Mouse (Mus musculus): Measurements from ENCODE around the gene Rarres2. TPM values are rescaled to one million over a fixed set of nuclear protein-coding genes. Genes with fewer than 3 reads are reported as not detected.

The Rarres2 gene
- 0.51 and 1.3 TPM in 2 replicates for polyA plus RNA-seq (2016; fragmentation: Nextera tagmentation; extraction: Ambion mirVana)

GRCm38 (mm10) chr6:48572572-48573061 is at the start of gene Rarres2:
Rarres2 (minus strand) TSS chr6:48572789.
- H3K4me3 ChIP-seq: no peak within 1 kb of the TSS
- no peaks in the 10 kb centered on the region for H3K27me3 ChIP-seq (ENCODE audit: low read depth, poor library complexity, severe bottlenecking)
- peaks cover 5% of the 10 kb centered on the region; the same call in 1 of the 2 replicates for H3K4me1 ChIP-seq
- no peaks in the 10 kb centered on the region for H3K9me3 ChIP-seq (replicated peaks)
- no peak within 1 kb of the TSS for H3K27ac ChIP-seq (replicated peaks)
- DNase-seq (ENCODE audit: low spot score): no peak
- peaks cover 27% of the 10 kb centered on the region for H3K36me3 ChIP-seq
- 47% methylated on average over 6 of the region's 6 CpGs for WGBS

- Histone ChIP-seq H3K9me3 (replicated peaks) (no peaks in the 10 kb centered on the region), H3K27me3 (ENCODE audit: low read depth, poor library complexity, severe bottlenecking) (no peaks in the 10 kb centered on the region), H3K36me3 (peaks cover 54% of the 10 kb centered on the region), H3K4me1 (no peaks in the 10 kb centered on the region), H3K4me3 (no peak overlapping the region), H3K27ac (replicated peaks) (no peak overlapping the region)
- WGBS: 92% methylated on average over 30 of the region's 30 CpGs
- DNase-seq (ENCODE audit: low spot score): no peak
Observed at GRCm38 (mm10) chr6:48620031-48620430, 47.4 kb upstream of the Rarres2 start.

- Histone ChIP-seq H3K27me3 (ENCODE audit: low read depth, poor library complexity, severe bottlenecking) (no peaks in the 10 kb centered on the region), H3K4me3 (no peak overlapping the region), H3K4me1 (no peaks in the 10 kb centered on the region), H3K36me3 (peaks cover 52% of the 10 kb centered on the region), H3K27ac (replicated peaks) (no peak overlapping the region), H3K9me3 (replicated peaks) (no peaks in the 10 kb centered on the region)
- WGBS: 92% methylated on average over 5 of the region's 5 CpGs
- DNase-seq (ENCODE audit: low spot score): no peak
Observed at GRCm38 (mm10) chr6:48614756-48615155, 42.2 kb upstream of the Rarres2 start.

GRCm38 (mm10) chr6:48613464-48613863 is 40.9 kb upstream of the Rarres2 start:
- 93% methylated on average over 4 of the region's 4 CpGs for WGBS
- DNase-seq (ENCODE audit: low spot score): no peak

GRCm38 (mm10) chr6:48610657-48611056 is 38.1 kb upstream of the Rarres2 start:
- DNase-seq (ENCODE audit: low spot score): no peak
- WGBS: 87% methylated on average over 3 of the region's 3 CpGs

More at GRCm38 (mm10) chr6:48613464-48613863, 40.9 kb upstream of the Rarres2 start:
- no peak overlapping the region for H3K27ac ChIP-seq (replicated peaks)
- H3K9me3 ChIP-seq (replicated peaks): no peaks in the 10 kb centered on the region
- no peaks in the 10 kb centered on the region for H3K4me1 ChIP-seq
- no peak overlapping the region for H3K4me3 ChIP-seq
- peaks cover 41% of the 10 kb centered on the region for H3K36me3 ChIP-seq
- no peaks in the 10 kb centered on the region for H3K27me3 ChIP-seq (ENCODE audit: low read depth, poor library complexity, severe bottlenecking)

GRCm38 (mm10) chr6:48609512-48609911 is 36.9 kb upstream of the Rarres2 start:
- H3K4me3 ChIP-seq: no peak overlapping the region
- peaks cover 26% of the 10 kb centered on the region for H3K36me3 ChIP-seq
- 58% methylated on average over 7 of the region's 7 CpGs for WGBS
- no peak for DNase-seq (ENCODE audit: low spot score)
- H3K27ac ChIP-seq (replicated peaks): no peak overlapping the region
- H3K4me1 ChIP-seq: no peaks in the 10 kb centered on the region
- H3K9me3 ChIP-seq (replicated peaks): no peaks in the 10 kb centered on the region
- H3K27me3 ChIP-seq (ENCODE audit: low read depth, poor library complexity, severe bottlenecking): no peaks in the 10 kb centered on the region

More at GRCm38 (mm10) chr6:48610657-48611056, 38.1 kb upstream of the Rarres2 start:
- no peaks in the 10 kb centered on the region for H3K4me1 ChIP-seq
- no peaks in the 10 kb centered on the region for H3K9me3 ChIP-seq (replicated peaks)
- no peak overlapping the region for H3K27ac ChIP-seq (replicated peaks)
- peaks cover 25% of the 10 kb centered on the region for H3K36me3 ChIP-seq
- H3K27me3 ChIP-seq (ENCODE audit: low read depth, poor library complexity, severe bottlenecking): no peaks in the 10 kb centered on the region
- no peak overlapping the region for H3K4me3 ChIP-seq

GRCm38 (mm10) chr6:48608124-48608523 is 35.5 kb upstream of the Rarres2 start:
- Histone ChIP-seq H3K36me3 (peaks cover 12% of the 10 kb centered on the region), H3K4me3 (no peak overlapping the region), H3K27ac (replicated peaks) (no peak overlapping the region), H3K9me3 (replicated peaks) (no peaks in the 10 kb centered on the region), H3K27me3 (ENCODE audit: low read depth, poor library complexity, severe bottlenecking) (no peaks in the 10 kb centered on the region), H3K4me1 (no peaks in the 10 kb centered on the region; the same call in 1 of the 2 replicates)
- DNase-seq (ENCODE audit: low spot score): no peak
- 84% methylated on average over 2 of the region's 2 CpGs for WGBS

GRCm38 (mm10) chr6:48602080-48602741 is 29.6 kb upstream of the Rarres2 start:
- no peak for DNase-seq (ENCODE audit: low spot score)
- peaks cover 8% of the 10 kb centered on the region for H3K9me3 ChIP-seq (replicated peaks)
- WGBS: 4% methylated on average over 28 of the region's 28 CpGs
- H3K4me1 ChIP-seq: peaks cover 21% of the 10 kb centered on the region
- H3K27me3 ChIP-seq (ENCODE audit: low read depth, poor library complexity, severe bottlenecking): no peaks in the 10 kb centered on the region
- peaks cover 41% of the 10 kb centered on the region for H3K36me3 ChIP-seq
- H3K4me3 ChIP-seq: peak overlapping the region; percentile 66
- H3K27ac ChIP-seq (replicated peaks): peak overlapping the region; percentile 94

GRCm38 (mm10) chr6:48601271-48602079 is 28.9 kb upstream of the Rarres2 start, which contains the start of gene Zfp775:
Zfp775 (plus strand) TSS chr6:48602063.
- WGBS: 6% methylated on average over 42 of the region's 42 CpGs
- H3K4me3 ChIP-seq: peak within 1 kb of the TSS; percentile 66
- peak within 1 kb of the TSS; percentile 94 for H3K27ac ChIP-seq (replicated peaks)
- DNase-seq (ENCODE audit: low spot score): peak; percentile 97
- H3K9me3 ChIP-seq (replicated peaks): peaks cover 15% of the 10 kb centered on the region
- no peaks in the 10 kb centered on the region for H3K27me3 ChIP-seq (ENCODE audit: low read depth, poor library complexity, severe bottlenecking)
- peaks cover 46% of the 10 kb centered on the region for H3K36me3 ChIP-seq
- peaks cover 21% of the 10 kb centered on the region for H3K4me1 ChIP-seq

GRCm38 (mm10) chr6:48600594-48600993 is 28.0 kb upstream of the Rarres2 start:
- H3K9me3 ChIP-seq (replicated peaks): peaks cover 21% of the 10 kb centered on the region
- no peak for DNase-seq (ENCODE audit: low spot score)
- peak overlapping the region; percentile 94; the same call in 1 of the 2 replicates for H3K27ac ChIP-seq (replicated peaks)
- WGBS: 94% methylated on average over 1 of the region's 1 CpGs
- H3K27me3 ChIP-seq (ENCODE audit: low read depth, poor library complexity, severe bottlenecking): no peaks in the 10 kb centered on the region
- no peak overlapping the region; the same call in 1 of the 2 replicates for H3K4me3 ChIP-seq
- peaks cover 22% of the 10 kb centered on the region for H3K4me1 ChIP-seq
- peaks cover 55% of the 10 kb centered on the region for H3K36me3 ChIP-seq

- 95% methylated on average over 27 of the region's 27 CpGs for WGBS
- H3K36me3 ChIP-seq: peaks cover 52% of the 10 kb centered on the region
- H3K4me3 ChIP-seq: no peak overlapping the region
Observed at GRCm38 (mm10) chr6:48597233-48597625, 24.6 kb upstream of the Rarres2 start.

GRCm38 (mm10) chr6:48596545-48597232 is 24.1 kb upstream of the Rarres2 start:
- WGBS: 96% methylated on average over 45 of the region's 45 CpGs
- no peak for DNase-seq (ENCODE audit: low spot score)
- Histone ChIP-seq H3K9me3 (replicated peaks) (peaks cover 21% of the 10 kb centered on the region), H3K36me3 (peaks cover 52% of the 10 kb centered on the region), H3K4me1 (peaks cover 35% of the 10 kb centered on the region), H3K27ac (replicated peaks) (no peak overlapping the region), H3K27me3 (ENCODE audit: low read depth, poor library complexity, severe bottlenecking) (no peaks in the 10 kb centered on the region), H3K4me3 (no peak overlapping the region)

More at GRCm38 (mm10) chr6:48597233-48597625, 24.6 kb upstream of the Rarres2 start:
- H3K27ac ChIP-seq (replicated peaks): no peak overlapping the region
- H3K4me1 ChIP-seq: peaks cover 36% of the 10 kb centered on the region
- no peak for DNase-seq (ENCODE audit: low spot score)
- H3K27me3 ChIP-seq (ENCODE audit: low read depth, poor library complexity, severe bottlenecking): no peaks in the 10 kb centered on the region
- peaks cover 21% of the 10 kb centered on the region for H3K9me3 ChIP-seq (replicated peaks)
